Mouse (Mus musculus) forelimb bud, embryonic 11.5 days (tissue): ENCODE data around the gene Rnf5.
A peak's percentile ranks its signal among the peaks of the same experiment; 100 is the strongest.

Experiments
- DNase-seq: peaks from one replicate; pipeline ENCODE4 v3.0.0-alpha.2; 2012; ENCODE audit warnings: low read depth, low spot score

The Rnf5 gene

GRCm38 (mm10) chr17:34632261-34632691 lies 28.8 kb upstream of the Rnf5 start:
- no peak for DNase-seq

GRCm38 (mm10) chr17:34631647-34632046 lies 28.2 kb upstream of the Rnf5 start:
- no peak for DNase-seq

- no peak for DNase-seq
Observed at GRCm38 (mm10) chr17:34630761-34631301, 27.3 kb upstream of the Rnf5 start.

- no peak for DNase-seq
Observed at GRCm38 (mm10) chr17:34629796-34630603, 26.5 kb upstream of the Rnf5 start.

GRCm38 (mm10) chr17:34629221-34629751 lies 25.8 kb upstream of the Rnf5 start, which contains the start of gene Prrt1:
TSS of gene Prrt1 (plus strand) at chr17:34629533.
- no peak for DNase-seq

GRCm38 (mm10) chr17:34628644-34628967 lies 25.1 kb upstream of the Rnf5 start:
- DNase-seq, result no peak

- DNase-seq, result no peak
Observed at GRCm38 (mm10) chr17:34627943-34628643, 24.6 kb upstream of the Rnf5 start, which contains the start of gene Ppt2. TSS of gene Ppt2 (minus strand) at chr17:34628510.

- peak; percentile 93 for DNase-seq
Observed at GRCm38 (mm10) chr17:34627093-34627942, 23.8 kb upstream of the Rnf5 start.

- peak; percentile 56 for DNase-seq
Observed at GRCm38 (mm10) chr17:34626773-34627092, 23.2 kb upstream of the Rnf5 start.

GRCm38 (mm10) chr17:34626062-34626772 lies 22.7 kb upstream of the Rnf5 start:
- no peak for DNase-seq

- no peak for DNase-seq
Observed at GRCm38 (mm10) chr17:34624981-34625380, 21.5 kb upstream of the Rnf5 start.

GRCm38 (mm10) chr17:34623161-34623560 lies 19.7 kb upstream of the Rnf5 start:
- DNase-seq, result no peak

GRCm38 (mm10) chr17:34621006-34621405 lies 17.5 kb upstream of the Rnf5 start:
- DNase-seq, result no peak

GRCm38 (mm10) chr17:34618999-34619398 lies 15.5 kb upstream of the Rnf5 start:
- DNase-seq, result peak; percentile 66

- no peak for DNase-seq
Observed at GRCm38 (mm10) chr17:34615871-34616270, 12.4 kb upstream of the Rnf5 start, which contains the start of gene Egfl8. TSS of gene Egfl8 (minus strand) at chr17:34615971.

- DNase-seq, result no peak
Observed at GRCm38 (mm10) chr17:34613830-34614229, 10.3 kb upstream of the Rnf5 start.

GRCm38 (mm10) chr17:34613054-34613645 lies 9.7 kb upstream of the Rnf5 start:
- no peak for DNase-seq

- DNase-seq, result no peak
Observed at GRCm38 (mm10) chr17:34611050-34611449, 7.6 kb upstream of the Rnf5 start.

- DNase-seq, result no peak
Observed at GRCm38 (mm10) chr17:34607997-34608396, 4.5 kb upstream of the Rnf5 start.
